Mouse (Mus musculus): ENCODE data around the gene Mylk.

Mylk gene

DNA sequence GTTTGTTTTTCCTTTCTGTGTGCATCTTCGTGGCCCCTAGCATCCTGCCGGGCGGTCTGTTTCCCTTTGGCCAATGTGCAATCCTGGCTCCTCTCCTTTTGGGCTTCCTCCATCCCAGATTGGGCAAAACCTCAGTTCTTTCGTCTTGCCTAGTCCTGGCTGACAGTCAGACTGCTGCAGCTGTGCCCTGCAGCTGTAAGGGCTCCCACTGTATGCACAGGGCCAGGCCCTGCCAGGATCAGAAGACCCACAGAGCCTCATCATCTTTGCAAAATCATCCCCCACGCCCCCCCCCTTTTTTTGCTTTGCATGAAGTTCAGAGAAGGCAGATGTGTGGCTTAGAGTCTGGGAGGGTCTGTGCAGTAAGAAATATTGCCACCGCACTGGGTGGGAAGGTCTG, 110.1 kb downstream of the Mylk start:
- DNase-seq: no peak

DNA sequence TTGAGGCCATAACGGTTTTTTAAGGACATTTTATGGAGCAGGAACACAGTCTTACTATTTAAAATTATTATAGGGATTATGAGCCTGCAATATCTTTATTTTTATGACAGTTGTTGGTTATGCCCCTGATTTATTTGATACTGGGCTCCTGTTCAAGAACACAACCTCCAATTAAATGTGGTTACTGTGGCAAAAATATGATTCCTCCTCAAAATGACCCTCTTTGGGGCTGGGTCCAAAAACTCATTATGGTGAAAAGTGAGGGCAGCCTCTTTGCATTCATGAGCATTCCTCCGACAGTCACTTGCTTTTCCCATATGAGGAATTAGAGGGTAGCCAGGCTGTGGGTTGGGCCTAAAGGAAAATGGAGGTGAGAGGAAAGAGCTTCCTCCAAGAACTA, 110.7 kb downstream of the Mylk start:
- DNase-seq: no peak

DNA sequence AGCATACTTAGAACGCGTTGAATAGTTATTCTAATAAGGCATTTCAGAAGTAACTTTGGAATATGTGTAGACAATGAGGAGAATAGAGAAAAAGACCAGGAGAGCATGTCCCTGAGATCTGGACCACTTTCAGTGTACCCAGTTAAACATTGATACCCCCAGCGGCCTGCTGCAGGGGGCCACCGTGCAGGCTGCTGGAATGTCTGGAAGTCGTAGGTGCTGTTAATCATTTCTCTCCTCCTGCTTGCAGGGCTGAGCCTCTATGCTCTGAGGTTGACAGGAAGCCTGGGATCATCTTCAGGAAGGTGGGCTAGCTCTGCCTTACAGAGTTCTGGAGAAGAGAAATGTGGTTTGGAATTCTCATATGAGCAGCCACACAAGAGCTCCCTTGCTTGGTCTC, 112.6 kb downstream of the Mylk start:
- DNase-seq: no peak

DNA sequence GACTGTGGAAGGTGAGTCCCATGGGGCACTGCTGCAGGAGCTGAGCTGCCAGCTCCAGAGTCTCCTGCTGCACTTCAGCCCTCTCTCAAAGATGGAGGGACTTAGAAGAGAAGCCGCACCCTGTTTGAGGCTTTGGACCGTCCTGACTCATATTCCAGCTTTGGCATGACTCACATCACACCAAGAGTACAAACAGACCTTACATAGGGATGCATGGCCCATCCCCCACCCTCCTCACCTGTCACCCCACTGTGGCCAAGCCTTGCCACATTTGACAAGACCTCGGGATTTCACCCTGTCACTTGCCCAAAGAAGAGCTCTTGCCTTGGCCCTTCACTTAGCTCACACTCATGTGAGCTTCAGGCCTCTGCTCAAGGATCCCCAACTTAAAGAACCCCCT, 115.8 kb downstream of the Mylk start:
- no peak for DNase-seq

DNA sequence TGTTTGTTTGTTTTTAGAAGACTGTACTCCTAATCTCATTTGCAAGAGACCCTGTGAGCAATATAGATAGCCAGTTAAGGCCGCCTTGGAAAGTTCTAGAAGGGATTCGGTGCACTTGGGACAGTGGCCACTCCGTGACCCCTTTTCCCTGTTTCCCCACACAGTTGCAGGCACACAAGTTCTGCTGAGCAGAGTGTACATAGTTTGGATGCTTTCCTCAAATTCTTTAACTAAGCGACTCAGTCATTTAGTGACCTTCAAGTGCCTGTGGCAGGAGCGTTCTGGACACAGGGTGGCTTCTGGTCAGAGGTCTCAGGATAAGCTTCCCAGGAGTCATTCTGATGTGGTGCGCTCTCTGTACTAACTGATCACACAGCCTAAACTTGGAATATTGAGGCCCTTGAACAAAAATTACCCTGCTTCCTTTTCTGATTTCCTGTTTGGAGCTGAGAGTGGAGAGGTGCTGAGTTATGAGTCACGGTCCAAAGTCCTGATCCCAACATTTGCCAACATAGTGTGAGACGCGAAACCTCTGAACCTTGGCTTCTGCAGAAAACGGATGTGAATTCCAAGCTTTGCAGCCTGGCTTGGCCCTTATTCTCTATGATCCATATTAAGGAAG, 116.8 kb downstream of the Mylk start:
- no peak for DNase-seq

DNA sequence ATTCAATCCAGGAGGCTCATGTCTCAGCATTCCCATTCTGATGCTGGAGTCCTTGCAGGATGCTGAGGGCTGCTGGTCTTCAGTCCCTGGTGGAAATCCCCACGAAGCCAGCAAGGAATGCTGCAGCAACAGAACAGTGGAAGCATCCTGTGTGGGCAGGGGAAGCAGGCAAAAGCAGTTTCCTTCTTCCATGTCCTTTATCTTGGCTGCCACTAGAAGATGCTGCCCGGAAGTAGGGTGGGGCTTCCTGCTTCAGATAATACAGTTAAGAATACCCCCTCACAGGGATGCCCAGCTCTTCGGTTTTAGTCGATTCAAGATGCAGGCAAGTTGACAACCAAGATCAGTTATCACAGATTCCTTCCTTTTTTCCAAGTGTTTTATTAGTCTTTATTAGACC, 120.4 kb downstream of the Mylk start:
- DNase-seq: no peak

DNA sequence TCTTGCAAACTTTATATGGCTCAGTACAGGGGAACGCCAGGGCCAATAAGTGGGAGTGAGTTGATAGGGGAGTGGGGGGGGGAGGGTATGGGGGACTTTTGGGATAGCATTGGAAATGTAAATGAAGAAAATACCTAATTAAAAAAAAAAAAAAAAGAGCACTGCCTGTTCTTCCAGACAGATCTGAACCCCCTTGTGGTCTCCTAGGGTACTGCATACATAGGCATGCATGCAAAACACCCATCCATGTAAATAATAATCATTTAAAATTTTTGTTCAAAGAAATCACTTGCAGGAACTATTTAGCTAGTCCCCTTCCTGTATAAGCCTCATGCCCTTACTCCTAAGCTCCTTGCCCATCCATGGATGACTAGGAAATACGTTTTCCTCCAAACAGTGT, 122.2 kb downstream of the Mylk start:
- peak; percentile 19 to 20 for DNase-seq

DNA sequence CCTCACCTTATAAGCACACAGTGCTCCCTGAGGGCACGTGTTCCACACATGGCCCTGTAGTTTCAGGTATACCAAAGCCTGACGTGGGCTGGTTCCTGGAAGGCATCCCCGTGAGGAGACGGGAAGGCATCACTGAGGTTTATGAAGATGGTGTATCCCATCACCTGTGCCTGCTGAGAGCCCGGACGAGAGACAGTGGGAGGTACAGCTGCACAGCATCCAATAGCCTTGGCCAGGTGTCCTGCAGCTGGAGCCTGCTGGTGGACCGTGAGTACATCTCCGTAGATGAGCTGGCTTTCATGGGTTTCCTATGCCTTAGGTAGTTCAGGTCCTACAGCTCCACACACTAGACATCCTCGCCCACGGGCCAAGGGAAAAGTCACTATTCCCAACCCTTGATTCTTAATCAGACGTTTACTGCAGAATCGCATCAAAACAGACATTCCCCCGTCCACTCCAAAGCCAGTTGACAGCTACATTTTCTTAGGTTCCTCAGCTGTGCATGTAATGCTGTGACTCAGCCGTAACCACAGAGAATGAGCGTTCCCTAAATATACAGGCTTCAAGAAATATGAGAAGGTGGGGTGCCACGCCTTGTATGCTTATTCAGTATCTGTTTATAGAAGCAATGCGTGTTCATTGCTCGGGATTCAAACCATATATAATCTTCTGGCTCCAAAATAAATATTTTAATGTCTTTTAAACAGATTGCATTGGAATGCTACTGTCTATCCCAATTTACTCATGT, 135.2 kb downstream of the Mylk start:
- DNase-seq: no peak

DNA sequence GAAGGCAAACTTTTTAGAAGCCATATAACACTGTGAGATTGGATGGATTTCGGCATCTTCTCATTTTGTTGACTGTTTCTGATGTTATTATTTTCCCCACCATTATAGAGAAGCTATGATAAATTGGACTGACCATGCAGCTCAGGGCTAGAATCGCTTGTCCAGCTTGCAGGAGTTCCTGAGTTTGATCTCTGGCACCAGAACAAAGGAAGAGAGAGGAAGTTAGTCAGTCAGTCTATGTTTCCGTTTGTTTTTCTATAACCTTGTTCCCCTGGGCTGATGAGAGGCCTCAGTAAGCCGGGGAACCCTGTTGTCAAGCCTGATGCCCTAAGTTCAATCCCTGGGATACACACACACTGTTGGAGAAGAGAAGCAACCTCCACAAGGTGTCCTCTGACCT, 135.8 kb downstream of the Mylk start:
- no peak for DNase-seq

DNA sequence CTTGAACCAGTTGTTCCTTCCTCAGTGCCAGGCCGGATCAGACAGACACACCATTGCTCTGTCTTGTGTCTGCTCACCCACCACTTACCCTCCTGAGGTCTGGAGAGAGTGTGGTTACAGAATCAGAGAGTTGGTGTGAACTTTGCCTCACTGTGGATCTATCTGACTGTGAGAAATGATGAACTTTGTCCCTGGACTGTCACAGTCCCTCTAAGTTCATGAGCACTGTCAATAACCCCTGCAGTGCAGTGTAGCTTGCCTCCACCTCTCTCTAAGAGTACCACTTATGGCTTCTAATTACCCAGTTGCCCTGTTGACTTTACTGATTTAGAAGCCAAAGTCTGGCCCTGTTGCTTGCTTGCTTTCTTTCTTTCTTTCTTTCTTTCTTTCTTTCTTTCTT, 142.0 kb downstream of the Mylk start:
- DNase-seq: no peak

DNA sequence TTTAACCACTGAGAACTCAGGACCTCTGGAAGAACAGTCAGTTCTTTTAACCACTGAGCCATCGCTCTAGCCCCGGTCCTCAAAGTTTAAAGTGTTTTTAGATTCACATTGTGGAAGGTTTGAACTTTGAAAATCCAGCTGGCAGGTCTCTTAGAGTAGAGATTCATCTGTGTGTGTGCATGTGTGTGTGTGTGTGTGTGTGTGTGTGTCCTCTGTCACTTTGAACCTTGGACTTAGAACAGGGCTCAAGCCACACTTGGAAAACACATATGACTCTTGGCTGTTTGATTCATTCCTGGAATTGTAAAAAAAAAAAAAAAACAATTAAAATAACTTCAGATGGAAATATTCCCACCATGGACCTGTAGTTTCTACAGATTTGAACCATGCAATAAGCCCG, 149.0 kb downstream of the Mylk start:
- no peak for DNase-seq

DNA sequence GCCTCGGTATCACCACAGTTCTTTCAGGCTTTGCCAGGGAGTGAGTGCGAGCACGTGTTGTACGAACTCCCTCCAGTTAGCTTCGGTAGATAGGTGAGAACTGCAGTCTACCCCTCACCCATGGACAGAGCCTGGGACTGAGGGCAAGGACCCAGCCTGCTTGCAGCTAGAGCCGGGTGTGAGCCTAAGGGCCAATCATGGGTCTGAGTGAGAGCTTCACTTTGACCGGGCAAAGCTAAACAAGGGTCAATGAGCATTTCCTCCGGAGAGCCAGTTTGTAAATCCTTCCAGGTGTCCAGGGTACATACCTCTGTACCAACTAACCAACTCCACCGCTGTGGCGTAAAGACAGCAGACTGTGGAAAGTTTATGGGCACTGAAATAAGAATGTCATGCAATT, 150.9 kb downstream of the Mylk start:
- DNase-seq: no peak

DNA sequence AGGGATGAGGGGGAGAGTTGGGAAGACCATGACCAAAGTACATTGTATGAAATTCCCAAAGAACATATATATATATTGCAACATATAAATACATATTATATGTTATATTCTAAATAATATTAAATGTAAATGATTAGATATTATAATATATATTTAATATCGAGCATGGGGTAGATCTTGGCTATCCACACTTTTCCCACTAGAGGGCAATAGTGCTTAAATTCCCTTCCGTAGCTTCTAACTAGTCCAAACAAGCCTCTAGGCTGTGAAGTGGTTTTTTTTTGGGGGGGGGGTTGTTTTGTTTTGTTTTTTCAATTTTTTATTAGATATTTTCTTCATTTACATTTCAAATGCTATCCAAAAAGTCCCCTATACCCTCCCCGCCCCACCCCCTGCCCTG, 152.0 kb downstream of the Mylk start:
- no peak for DNase-seq

DNA sequence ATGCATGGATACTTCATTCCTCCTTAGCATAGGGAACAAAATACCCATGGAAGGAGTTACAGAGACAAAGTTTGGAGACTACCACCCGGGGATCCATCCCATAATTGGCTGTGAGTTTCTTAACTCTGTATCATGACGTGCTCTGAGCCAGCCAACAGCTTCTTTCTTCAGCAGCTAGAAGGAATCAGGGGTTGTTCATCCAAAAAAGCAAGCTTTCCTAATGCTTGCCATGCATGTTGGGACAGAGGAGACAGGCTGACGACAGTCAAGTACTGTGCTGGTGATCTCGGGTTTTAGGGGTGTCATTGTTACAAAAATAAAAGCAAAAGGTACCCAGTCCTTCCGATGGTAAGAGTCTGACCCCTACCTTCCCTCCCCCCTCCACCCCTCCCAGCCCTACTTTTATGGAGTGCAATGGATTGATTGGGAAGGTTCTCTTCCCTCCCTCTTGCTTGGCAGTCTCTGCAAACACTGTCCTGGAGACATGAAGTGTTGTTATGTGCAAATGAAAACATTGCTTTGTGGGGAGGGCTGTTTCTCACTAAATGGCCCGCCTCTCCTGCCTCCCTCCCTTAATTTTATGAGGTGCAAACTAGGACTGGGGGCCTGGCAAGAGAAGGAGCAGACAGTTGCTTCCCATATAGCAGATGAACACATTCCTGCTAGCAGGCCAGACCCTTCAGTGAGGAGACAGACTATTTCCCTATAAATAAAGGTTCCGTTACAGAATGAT, 153.2 kb downstream of the Mylk start:
- DNase-seq: no peak

DNA sequence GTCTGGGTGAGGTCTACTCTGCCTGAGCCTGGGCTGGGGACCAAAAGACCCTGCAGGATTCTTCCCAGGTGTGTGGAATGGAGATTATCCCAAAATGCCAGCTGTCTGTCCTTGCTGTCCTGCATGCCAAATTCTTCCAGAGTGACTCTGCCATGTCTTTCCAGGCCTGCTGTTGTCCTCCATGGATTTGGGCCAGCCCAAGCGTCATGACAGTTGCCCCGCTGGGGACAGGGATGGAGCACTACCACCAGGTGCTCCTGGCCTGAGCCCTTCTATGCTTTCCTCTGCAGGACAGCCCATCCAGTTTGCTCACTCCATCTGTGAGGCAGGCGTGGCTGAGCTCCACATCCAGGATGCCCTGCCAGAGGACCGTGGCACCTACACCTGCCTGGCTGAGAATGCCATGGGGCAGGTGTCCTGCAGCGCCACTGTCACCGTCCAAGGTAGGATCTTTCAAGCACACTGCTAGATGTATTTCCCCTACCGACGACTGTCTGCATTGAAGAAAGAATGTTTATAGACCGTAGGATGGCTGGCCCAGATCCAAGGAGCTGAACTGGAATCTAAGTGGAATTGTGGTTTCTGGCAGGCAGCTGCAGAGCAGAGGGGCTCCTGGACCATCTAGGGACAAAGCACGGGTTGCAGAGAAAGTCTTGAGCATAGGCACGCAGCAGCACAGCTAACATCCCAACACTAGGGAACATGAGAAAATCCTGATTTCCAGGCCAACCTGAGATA, 154.2 kb downstream of the Mylk start:
- no peak for DNase-seq

DNA sequence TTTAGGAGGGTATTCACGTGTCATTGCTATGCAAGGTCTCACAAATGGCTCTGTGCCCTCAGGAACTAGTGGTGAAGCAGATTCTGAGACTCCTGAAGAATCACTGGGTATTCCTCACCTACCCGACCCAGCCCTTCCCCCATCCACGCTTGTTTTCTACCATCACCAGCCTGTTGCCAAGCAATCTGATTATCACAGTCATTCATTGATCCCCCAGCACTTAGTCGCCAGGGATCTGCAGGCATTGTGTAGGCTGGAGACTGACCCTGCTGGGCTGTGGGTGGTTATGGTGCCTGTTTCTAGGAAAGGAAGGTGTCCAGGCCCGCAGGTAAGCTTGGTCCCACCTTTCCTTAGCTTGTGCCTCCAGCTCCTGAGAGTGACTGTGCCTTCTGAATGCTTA, 155.0 kb downstream of the Mylk start:
- no peak for DNase-seq

DNA sequence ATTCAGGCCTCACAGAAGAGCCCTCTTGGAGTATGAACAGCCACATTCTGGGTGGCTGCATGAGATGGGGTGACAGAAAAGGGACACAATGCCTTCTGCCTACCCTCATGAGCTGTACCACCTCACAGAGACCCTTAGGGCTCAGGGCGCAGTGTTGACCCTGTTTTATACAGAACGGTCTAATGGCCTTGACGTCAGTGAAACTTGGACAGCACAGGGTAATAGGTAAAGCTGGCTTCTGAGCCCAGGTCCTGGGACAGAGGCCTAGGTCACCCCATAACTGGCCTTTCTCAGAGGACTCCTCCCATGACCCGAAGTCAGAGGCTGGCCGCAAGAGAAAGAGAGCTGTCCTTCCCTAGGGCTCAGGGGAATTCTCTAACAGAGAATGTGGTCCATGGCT, 155.5 kb downstream of the Mylk start:
- no peak for DNase-seq

DNA sequence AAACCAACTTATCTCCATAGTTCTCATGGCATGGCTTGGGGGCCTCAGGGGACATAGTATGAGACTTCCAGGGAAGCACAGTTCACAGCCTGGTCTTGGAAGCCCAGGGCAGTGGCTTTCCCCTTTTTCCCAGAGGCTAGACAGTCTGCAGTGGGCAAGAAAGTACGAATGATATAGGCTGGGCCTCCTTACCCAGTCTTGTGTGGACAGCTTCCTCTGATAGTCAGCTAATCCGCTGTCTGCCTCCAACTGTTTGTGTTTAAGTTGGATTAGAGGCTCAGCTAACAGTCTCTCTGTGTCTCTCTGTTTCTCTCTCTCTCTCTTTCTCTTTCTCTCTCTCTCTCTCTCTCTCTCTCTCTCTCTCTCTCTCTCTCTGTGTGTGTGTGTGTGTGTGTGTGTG, 156.0 kb downstream of the Mylk start:
- DNase-seq: no peak

DNA sequence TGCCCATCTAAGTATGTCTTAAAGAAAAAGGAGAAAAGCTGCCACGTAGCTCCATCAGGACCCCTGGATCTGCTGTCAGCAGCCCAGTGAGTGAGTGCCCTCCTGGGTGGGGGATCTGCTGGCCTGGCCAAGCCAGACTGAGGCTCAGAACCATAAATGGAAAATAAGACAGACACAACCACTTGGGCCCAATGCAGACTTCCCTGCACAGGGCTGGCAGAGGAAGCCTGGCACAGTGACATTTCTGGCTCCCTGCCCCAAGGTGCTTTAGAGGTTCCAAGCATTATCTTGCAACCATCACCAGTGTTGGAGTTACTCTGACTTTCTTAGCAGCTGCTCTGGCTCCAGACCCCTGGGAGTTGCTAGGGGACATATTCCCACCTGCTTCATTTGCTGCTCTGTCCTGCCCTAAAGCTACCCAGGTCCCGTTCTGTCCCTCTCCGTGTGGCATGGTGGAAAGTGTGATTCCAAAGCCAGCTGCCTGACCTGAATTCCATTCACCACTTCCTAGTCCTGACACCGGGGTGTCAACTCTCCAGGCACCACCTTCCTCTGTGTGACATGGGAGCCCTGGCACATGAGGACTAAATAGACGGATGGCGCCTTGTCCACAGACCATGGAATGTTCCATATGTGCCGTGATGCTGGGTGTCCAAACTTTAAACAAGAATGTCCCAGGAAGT, 156.7 kb downstream of the Mylk start:
- DNase-seq: no peak

DNA sequence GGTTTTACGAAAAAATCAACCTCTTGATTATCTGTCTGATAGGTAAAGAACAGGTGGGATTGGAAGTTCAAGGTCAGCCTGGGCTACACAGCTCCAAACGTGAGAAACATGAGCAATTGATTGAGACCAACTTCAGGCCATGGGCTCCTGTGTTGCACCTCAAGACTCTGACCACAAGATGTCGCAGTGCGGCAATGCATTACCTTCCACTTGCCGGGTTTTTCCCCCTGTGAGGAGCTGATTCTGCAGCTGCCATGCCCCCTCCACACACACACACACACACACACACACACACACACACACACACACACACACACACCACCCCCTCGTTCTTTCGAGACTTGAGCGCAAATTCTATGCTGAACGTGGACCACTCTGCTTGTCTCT, 157.3 kb downstream of the Mylk start:
- peak; percentile 43 to 49 for DNase-seq

DNA sequence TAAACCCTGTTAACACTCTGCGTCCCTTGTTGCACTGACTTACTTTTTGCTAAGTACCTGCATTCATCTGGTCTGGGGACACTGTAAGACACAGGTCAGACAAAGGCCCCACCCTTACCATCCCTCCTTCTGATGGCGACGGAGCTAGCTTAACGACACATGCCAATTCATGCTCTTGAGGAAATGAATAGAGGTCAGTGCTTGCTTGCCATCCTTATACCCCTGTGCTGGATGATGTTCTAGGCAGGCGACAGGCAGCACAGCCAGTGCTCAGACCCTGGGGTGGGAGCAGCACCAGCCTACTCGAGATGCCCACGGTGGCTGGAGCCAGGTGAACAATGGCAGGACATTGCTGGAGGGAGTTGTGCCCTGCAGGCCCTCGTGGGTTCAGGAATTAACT, 157.8 kb downstream of the Mylk start:
- no peak for DNase-seq

DNA sequence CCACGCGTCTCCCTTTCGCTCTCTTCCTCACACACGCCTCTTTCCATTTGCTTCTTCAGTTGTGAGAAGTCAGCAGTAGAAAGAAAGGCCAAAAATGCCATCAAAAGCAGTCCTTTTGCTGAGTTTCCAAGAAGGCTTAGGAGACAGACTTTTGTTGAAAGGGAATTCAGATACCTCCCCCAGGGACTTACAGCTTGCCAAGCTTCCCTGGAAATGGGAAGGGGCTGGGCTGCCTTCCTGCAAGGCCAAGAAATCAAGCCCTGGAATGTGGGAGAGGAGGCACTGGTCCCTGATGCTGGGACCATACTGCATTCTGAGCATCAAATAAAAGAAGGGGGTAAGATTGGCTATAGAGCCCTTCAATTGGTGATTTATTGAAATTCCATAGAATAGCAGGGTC, 159.9 kb downstream of the Mylk start:
- DNase-seq: no peak

DNA sequence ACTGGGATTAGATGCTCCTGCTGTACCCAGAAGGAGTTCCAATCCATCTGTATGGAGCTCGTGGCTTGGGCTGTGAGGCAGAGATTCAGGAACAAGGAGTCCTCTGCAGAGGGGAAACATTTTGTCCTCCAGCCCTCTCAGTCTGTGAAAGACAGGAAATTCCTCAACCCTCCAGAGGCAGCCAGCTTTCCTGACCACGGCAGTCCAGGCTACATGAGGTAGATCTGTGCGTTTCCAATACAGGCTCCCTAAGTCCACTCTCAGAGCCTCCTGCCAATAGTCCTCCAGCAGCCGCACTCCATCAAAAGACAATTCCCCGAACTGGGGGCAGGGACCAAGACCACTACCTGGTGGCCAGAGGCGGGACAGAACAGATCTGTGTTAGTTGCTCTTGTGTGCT, 164.4 kb downstream of the Mylk start:
- DNase-seq: no peak

Data from B cell, adult 2 months (primary cell).